Mouse (Mus musculus) layer of hippocampus, adult 11-12 months (tissue): ENCODE measurements at regions not wholly inside any gene's neighbourhood (a gene's known extent, or its start where the extent isn't known, plus 50 kb on each side); places are given as distances from the start of the nearest gene placed in this dataset.
A peak's percentile ranks its signal among the peaks of the same experiment; 100 is the strongest.

Source experiments
- DNase-seq: peaks from one replicate; pipeline ENCODE4 v3.0.0; 2022; ENCODE audit warnings: low spot score

- peak; percentile 18 for DNase-seq
Measured at GRCm38 (mm10) chr11:89932231-89932865, 70.3 kb downstream of the Pctp start.

GRCm38 (mm10) chr11:89929115-89929988 is 73.3 kb downstream of the Pctp start:
- no peak for DNase-seq

DNA sequence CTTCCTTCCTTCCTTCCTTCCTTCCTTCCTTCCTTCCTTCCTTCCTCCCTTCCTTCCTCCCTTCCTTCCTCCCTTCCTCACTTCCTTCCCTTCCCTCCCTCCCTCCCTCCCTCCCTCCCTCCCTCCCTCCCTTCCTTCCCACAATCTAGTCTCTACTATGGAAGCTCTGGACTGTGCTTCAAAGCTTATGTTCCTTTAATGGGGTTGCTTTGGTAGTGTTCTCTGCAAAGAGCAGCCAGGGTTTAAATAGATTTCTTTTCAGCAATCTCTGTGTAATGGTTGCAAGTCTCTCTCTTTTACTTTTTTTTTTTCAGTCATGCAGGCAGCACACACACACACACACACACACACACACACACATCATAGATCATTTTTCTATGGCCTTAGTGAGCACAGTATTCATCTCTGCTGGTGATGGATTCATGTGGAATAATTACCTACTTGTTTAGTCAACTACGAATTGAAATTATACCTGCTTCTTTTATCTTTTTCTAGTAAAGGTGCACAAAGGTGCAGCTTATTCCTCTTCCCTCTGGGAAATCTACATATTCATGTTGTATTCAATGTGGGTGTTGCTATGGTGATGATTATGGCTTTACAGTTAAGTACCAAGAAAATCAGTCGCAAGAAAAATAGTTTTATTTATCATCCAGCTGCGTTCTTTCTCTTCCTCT is 75.1 kb downstream of the Pctp start:
- no peak for DNase-seq

DNA sequence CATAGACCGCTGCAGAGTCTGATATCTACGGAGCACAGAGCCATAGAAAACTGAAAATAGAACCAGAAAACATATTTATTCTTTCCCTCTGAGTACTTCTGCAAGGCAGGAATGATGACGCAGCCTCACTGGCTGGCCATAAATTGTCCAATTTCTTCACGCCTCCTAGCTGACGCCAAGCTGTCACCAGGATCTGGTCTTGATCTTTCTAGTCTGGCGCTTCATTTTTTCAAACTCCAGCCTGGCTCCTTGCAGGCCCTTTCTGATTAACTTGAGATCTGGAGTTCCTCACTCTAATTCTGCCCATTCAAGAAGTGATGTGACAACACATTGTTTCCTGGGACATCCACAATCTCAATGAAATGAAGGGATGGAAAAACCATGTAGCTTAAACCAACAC is 80.1 kb downstream of the Pctp start:
- DNase-seq = no peak

DNA sequence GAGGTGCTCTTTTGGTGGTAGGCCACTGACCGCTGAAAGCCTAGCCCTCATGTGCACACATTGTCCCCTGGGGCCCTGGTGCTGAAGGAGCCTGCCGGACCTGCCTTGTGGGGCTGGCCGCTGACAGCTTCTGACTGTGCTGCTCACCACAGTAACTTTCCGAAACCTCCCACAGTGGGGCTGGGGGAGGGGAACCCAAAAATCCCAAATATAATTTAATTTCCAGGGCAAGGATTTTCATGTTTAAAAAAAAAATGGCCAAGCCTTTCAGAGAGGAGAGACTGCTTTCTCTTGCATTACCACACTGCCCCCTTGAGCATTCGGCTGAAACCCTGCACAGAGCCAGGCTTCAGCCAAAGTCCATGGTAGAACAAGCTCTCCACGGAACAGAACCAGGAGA is 81.5 kb downstream of the Pctp start:
- DNase-seq = peak; percentile 50

GRCm38 (mm10) chr11:89915795-89916194 is 86.9 kb downstream of the Pctp start:
- DNase-seq = no peak

- DNase-seq = no peak
Measured at GRCm38 (mm10) chr11:89914577-89914976, 88.1 kb downstream of the Pctp start.

- no peak for DNase-seq
Measured at GRCm38 (mm10) chr11:89901241-89901740, 101.4 kb downstream of the Pctp start.

DNA sequence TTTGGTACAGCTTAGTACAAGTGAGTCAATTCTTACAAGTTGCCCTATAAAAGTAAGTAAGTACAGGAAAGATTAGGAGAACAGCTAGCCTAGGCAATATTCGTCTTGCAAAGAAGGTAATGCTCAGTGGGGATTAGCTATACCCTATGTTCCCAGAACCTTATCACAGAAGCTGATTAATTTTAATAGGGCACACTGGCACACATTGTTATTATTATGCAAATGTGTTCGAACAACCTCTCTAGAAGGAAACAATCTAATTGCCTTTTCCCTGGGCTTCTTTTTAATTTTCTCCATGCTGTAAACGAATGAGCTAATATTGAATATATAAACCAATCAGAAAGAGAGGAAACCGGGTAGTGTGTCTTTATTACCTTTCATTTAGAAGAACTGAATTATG is 104.2 kb downstream of the Pctp start:
- no peak for DNase-seq

DNA sequence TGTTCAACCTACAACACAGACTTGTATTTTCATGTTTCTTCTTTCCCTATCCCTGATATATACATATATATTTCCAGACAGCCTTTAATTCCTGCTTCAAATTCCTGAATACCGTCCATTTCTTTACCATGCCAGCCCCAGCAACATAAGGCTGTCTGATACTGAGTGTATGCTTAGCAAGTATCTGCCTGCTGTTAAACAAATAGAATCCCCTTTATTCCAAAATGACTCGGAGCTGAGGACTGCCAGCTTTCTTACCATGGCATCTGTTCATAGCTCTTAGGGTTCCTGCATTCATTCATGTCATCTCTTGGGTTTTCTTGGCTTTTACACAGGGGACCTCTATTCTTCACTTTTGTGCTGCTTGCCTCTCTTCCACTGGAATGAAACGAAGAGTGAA is 105.8 kb downstream of the Pctp start:
- no peak for DNase-seq

- DNase-seq = no peak
Measured at GRCm38 (mm10) chr11:89871587-89871986, 94.1 kb upstream of the Ankfn1 start.

GRCm38 (mm10) chr11:89867575-89867974 is 90.1 kb upstream of the Ankfn1 start:
- peak; percentile 6 for DNase-seq

GRCm38 (mm10) chr11:89856184-89856769 is 78.8 kb upstream of the Ankfn1 start:
- DNase-seq = no peak

DNA sequence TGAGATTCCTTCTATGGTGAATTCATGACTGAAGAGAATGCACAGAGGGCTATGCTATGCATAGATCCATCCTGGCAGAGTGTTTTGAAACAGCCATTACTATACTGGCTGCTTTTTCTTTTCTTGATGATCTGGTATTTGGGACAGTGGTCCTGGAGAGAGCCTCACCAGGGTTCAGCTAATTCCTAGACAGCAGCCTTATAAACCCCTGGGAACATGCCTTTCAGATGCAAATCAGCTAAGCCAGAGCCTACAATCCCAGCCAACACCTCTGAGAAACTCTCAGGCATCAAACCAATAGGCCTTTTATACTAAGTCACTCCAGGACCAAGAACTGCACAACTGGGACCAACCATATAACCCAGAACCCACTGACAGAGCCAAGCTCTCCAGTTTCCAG is 64.4 kb upstream of the Ankfn1 start:
- no peak for DNase-seq

DNA sequence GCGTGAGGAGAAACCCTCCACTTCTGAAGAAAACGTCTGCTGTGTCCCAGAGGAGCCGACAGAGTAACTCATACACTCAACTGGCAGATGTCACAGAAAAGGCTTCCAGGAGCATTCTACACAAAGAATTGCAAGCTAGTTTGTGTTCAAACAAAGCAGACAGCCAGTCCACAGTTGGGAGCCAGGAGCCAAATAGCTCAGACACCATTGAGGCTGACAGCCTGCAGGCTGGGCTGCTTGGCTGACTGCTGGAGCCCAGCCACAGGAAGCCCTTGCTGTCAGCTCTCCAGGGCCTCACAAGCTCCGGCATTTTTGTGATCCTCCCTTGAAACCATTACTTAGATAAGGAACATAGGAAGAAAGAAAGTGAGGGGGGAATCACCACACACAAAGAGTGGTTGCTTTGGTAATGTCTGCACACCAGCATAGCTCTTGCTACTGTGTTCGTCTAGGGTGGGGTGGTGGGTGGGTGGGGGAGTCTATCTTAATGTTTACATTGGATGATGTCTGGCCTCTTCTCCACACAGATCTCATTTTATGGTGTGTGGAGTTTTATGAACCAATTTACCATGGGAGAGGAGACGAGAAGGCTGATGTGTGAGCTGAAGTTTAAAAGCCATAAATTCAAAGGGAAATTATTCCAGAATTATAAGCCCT is 62.3 kb upstream of the Ankfn1 start:
- no peak for DNase-seq

DNA sequence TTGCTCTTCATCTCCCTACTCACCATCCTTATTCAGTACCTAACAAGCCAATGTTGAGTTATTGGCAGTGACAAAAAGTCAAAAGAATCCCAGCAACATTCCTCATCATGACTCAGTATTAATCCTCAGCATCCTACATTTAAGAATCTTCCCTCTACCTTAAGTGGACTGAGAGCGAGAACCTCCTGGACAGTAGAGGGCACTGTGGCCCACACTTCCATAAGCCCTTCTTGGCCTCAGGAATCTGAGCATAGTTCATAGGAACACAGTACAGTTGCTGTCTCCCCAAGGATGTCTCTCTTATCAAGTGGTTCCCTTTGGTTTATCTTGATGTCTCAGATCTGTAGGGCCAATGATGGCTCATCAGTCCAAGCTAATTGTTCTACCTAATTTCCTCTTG is 60.5 kb upstream of the Ankfn1 start:
- no peak for DNase-seq

DNA sequence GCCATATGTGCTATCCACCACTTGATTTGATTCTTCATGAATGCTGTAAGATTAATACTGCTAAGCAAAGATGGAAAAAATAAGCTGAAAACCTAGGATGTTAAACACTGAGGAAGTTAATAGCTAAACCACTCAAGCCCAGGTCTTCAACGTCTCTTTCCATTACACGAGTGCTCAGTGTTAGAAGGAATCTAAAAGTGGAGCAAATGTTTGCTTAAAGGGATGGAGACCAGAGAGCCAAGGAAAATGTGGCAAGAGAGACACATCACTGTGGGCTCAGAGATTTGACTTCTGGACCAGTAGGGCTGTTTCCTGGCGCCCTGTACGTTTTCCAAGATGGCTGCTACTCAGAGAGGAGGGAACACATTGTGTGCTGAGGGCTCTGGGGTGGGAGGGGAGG is 59.4 kb upstream of the Ankfn1 start:
- DNase-seq = no peak

- no peak for DNase-seq
Measured at GRCm38 (mm10) chr11:89834068-89834467, 56.6 kb upstream of the Ankfn1 start.

GRCm38 (mm10) chr11:89831577-89832110 is 54.2 kb upstream of the Ankfn1 start:
- no peak for DNase-seq
